Mouse (Mus musculus): Measurements from ENCODE around the gene Rgs2. TPM values are rescaled to one million over a fixed set of nuclear protein-coding genes. Genes with fewer than 3 reads are reported as not detected.

The Rgs2 gene
- 100 to 1,000 TPM; 621 to 717 TPM for total RNA-seq (2023)

GRCm38 (mm10) chr1:144003904-144004740, at the start of gene Rgs2:
Gene Rgs2 (minus strand): TSS chr1:144004161.

Other genes with a start within 250 kb of the Rgs2 start
- gene Trove2, start 227.1 kb downstream of the Rgs2 start, total RNA-seq (2023): 1 to 10 TPM; 1.5 to 1.7 TPM
- gene Uchl5, start 226.9 kb downstream of the Rgs2 start, total RNA-seq (2023): 10 to 100 TPM; 27.9 to 32.6 TPM
- gene Rgs13, start 173.2 kb upstream of the Rgs2 start, total RNA-seq (2023): not detected
- 10 to 100 TPM; 35.2 to 45.7 TPM for gene Rgs1, start 245.1 kb upstream of the Rgs2 start, total RNA-seq (2023)